Mouse (Mus musculus) heart, embryonic 14.5 days (tissue): ENCODE measurements at regions not wholly inside any gene's neighbourhood (a gene's known extent, or its start where the extent isn't known, plus 50 kb on each side); places are given as distances from the start of the nearest gene placed in this dataset.
"Not testable (repeated sequence)": the region's sequence is repeated elsewhere in the genome, so short reads cannot be mapped to it uniquely, and the experiment has no call there.

ENCODE experiments used
- ATAC-seq: fragments of 200-750 bp; cut with Nextera tagmentation; 2 replicates; pipeline ENCODE4 v1.8.0; 2017; ENCODE audit warnings: low read depth, moderate TSS enrichment; ENCODE audit not compliant: insufficient number of reproducible peaks, insufficient read depth, low FRiP score
- H3K27ac ChIP-seq, 2 experiments: fragments of 200-500 bp in 1 of 2; fragments of 300-500 bp in 1 of 2; sonication (generic) in 1 of 2; replicated peaks in 1 of 2; 2 replicates each; pipeline ENCODE4 v1.5.1; 2012 to 2014; ENCODE audit warnings: low read depth in 2 of 2, low read length in 2 of 2, control low read depth in 1 of 2, mild to moderate bottlenecking in 1 of 2, mixed read lengths in 1 of 2; ENCODE audit not compliant: control insufficient read depth in 1 of 2, insufficient read depth in 1 of 2
- H3K27me3 ChIP-seq: fragments of 300-500 bp; sonication (generic); 2 replicates; pipeline ENCODE4 v1.6.1; 2014; ENCODE audit warnings: mild to moderate bottlenecking, low read length, control low read depth; ENCODE audit not compliant: control insufficient read depth, insufficient read depth
- H3K36me3 ChIP-seq: fragments of 300-500 bp; sonication (generic); 2 replicates; pipeline ENCODE4 v1.6.1; 2014; ENCODE audit warnings: mild to moderate bottlenecking, control low read depth, low read length, mixed read lengths; ENCODE audit not compliant: control insufficient read depth, insufficient read depth
- H3K4me1 ChIP-seq, 2 experiments: fragments of 200-500 bp in 1 of 2; fragments of 300-500 bp in 1 of 2; sonication (generic) in 1 of 2; 2 replicates each; pipeline ENCODE4 v1.6.1; 2012 to 2014; ENCODE audit warnings: low read length in 2 of 2, control low read depth in 1 of 2, mixed read lengths in 1 of 2; ENCODE audit not compliant: control insufficient read depth in 2 of 2, insufficient read depth in 2 of 2
- H3K4me2 ChIP-seq: fragments of 300-500 bp; sonication (generic); 2 replicates; pipeline ENCODE4 v1.6.1; 2014; ENCODE audit warnings: mild to moderate bottlenecking, low read length
- H3K4me3 ChIP-seq, 2 experiments: fragments of 200-500 bp in 1 of 2; fragments of 300-500 bp in 1 of 2; sonication (generic) in 1 of 2; 2 replicates each; pipeline ENCODE4 v1.5.1; 2012 to 2014; ENCODE audit warnings: low read length in 2 of 2, mild to moderate bottlenecking in 2 of 2, control low read depth in 1 of 2, low read depth in 1 of 2, moderate library complexity in 1 of 2; ENCODE audit not compliant: control insufficient read depth in 1 of 2, insufficient read depth in 1 of 2
- H3K9ac ChIP-seq: fragments of 300-500 bp; sonication (generic); 2 replicates; pipeline ENCODE4 v1.6.1; 2014; ENCODE audit warnings: mild to moderate bottlenecking, low read length
- H3K9me3 ChIP-seq: fragments of 300-500 bp; sonication (generic); 2 replicates; pipeline ENCODE4 v1.6.1; 2016; ENCODE audit warnings: low read length, control low read depth; ENCODE audit not compliant: control insufficient read depth
- WGBS: fragments of 180-500 bp; shearing (Covaris S2); extraction: QIAGEN DNeasy Blood & Tissue Kit; methylation state at CpG from one replicate; pipeline ENCODE4 v1.1.7; 2014; 5-methylcytosine and 5-hydroxymethylcytosine counted together

- Histone ChIP-seq H3K4me1 (peaks cover 26 to 29% of the 10 kb centered on the region in 2 experiments), H3K4me3 (no peak overlapping the region), H3K27me3 (peaks cover 3% of the 10 kb centered on the region; the same call in 1 of the 2 replicates), H3K9me3 (no peaks in the 10 kb centered on the region; the same call in 1 of the 2 replicates), H3K36me3 (no peaks in the 10 kb centered on the region), H3K27ac (0 out of 4 replicates have a peak overlapping the region, but pooled peaks of 1 of the 2 experiments have one; percentile 1), H3K9ac (no peak overlapping the region), H3K4me2 (no peak overlapping the region)
- ATAC-seq = 0 out of 2 replicates have a peak, but pooled peaks have one; percentile 25
- WGBS = 43% methylated on average over 8 of the region's 8 CpGs
These were observed 73.7 kb downstream of the Cpn2 start for GRCm38 (mm10) chr16:30193294-30194261.

DNA sequence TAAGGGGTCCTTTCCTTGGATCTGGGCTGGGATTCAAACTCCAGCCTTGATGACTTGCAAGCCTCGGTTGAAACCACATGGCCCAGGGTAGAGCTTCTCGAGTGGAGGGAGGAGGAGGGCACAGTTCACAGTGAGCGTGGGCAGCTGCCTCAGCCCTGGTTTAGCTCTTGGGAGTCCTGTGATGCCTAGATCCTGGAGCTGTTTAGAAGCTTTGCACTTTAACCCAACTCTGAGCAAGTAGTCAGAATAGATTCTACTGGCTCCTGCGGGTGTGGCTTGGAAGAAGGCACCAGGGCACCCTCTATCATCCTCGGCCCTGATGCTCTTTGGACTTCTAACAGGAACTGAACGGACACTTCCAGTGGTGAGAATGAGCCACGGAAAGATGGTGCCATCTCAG, 72.5 kb downstream of the Cpn2 start:
- Histone ChIP-seq H3K36me3 (no peaks in the 10 kb centered on the region), H3K4me2 (no peak overlapping the region), H3K4me1 (peaks cover 22 to 24% of the 10 kb centered on the region in 2 experiments), H3K9ac (no peak overlapping the region), H3K27ac (no peak overlapping the region), H3K9me3 (peaks cover 4% of the 10 kb centered on the region; the same call in 1 of the 2 replicates), H3K4me3 (no peak overlapping the region), H3K27me3 (peaks cover 3% of the 10 kb centered on the region; the same call in 1 of the 2 replicates)
- no peak for ATAC-seq
- WGBS = 75% methylated on average over 7 of the region's 7 CpGs

DNA sequence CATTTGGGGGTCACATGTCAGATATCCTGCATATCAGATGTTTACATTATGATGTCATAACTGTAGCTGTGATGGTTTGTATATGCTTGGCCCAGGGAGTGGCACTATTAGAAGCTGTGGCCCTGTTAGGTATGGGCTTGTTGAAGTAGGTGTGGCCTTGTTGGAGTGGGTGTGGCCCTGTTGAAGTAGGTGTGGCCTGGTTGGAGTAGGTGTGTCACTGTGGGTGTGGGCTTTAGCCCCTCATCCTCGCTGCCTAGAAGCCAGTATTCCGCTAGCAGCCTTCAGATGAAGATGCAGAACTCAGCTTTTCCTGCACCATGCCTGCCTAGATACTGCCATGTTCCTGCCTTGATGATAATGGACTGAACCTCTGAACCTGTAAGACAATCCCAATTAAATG, 71.4 kb downstream of the Cpn2 start:
- H3K27me3 ChIP-seq, H3K27ac ChIP-seq, ATAC-seq, H3K4me3 ChIP-seq, H3K9me3 ChIP-seq, H3K4me2 ChIP-seq, H3K9ac ChIP-seq, H3K36me3 ChIP-seq: not testable (repeated sequence)
- WGBS = 92% methylated on average over 2 of the region's 2 CpGs
- H3K4me1 ChIP-seq = peaks cover 19 to 20% of the 10 kb centered on the region in 2 experiments

- Histone ChIP-seq H3K36me3 (no peaks in the 10 kb centered on the region), H3K9ac (no peak overlapping the region), H3K4me2 (no peak overlapping the region), H3K27me3 (no peaks in the 10 kb centered on the region), H3K4me1 (peaks cover 15 to 16% of the 10 kb centered on the region in 2 experiments), H3K9me3 (peaks cover 4% of the 10 kb centered on the region; the same call in 1 of the 2 replicates), H3K4me3 (no peak overlapping the region), H3K27ac (no peak overlapping the region)
- ATAC-seq = no peak
- 78% methylated on average over 3 of the region's 3 CpGs for WGBS
These were observed 69.9 kb downstream of the Cpn2 start for GRCm38 (mm10) chr16:30197351-30197750.

DNA sequence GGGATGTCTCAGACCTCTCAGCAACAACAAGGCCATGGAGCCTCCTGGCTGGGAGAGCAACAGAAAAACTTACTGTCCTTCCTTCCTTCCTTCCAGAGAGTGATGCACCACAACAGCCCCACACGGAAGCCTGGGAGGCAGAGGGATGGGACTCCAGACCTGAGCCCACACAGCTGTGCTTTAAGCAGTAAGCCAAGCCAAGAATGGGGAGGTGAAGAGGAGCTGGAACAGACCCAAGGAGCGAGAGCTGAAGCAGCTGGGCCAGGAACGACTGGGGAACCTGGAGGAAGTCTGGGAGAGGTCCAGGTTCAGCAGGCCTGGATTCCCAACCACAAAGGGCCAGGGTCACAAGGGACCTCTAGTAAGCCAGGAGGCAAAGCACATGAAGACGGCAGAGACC, 67.5 kb downstream of the Cpn2 start:
- H3K27me3 ChIP-seq = no peaks in the 10 kb centered on the region
- ATAC-seq = no peak
- H3K9ac ChIP-seq = no peak overlapping the region
- H3K4me3 ChIP-seq = no peak overlapping the region
- WGBS = 73% methylated on average over 4 of the region's 4 CpGs
- H3K4me2 ChIP-seq = no peak overlapping the region
- peaks cover 0 to 1% of the 10 kb centered on the region in 2 experiments; a peak in 1 of 4 replicates for H3K4me1 ChIP-seq
- H3K27ac ChIP-seq = no peak overlapping the region
- H3K36me3 ChIP-seq = no peaks in the 10 kb centered on the region
- peaks cover 4% of the 10 kb centered on the region; the same call in 1 of the 2 replicates for H3K9me3 ChIP-seq

GRCm38 (mm10) chr16:30204144-30204543, 63.2 kb downstream of the Cpn2 start:
- Histone ChIP-seq H3K9ac (no peak overlapping the region), H3K27ac (no peak overlapping the region), H3K27me3 (peaks cover 4% of the 10 kb centered on the region; the same call in 1 of the 2 replicates), H3K4me2 (no peak overlapping the region), H3K36me3 (no peaks in the 10 kb centered on the region), H3K9me3 (0 out of 2 replicates have a peak, but pooled peaks cover 3% of the 10 kb centered on the region), H3K4me3 (no peak overlapping the region), H3K4me1 (no peaks in the 10 kb centered on the region)
- ATAC-seq = no peak
- 67% methylated on average over 4 of the region's 4 CpGs for WGBS

- H3K4me3 ChIP-seq = no peak overlapping the region
- no peaks in the 10 kb centered on the region for H3K4me1 ChIP-seq
- H3K9me3 ChIP-seq = 0 out of 2 replicates have a peak, but pooled peaks cover 6% of the 10 kb centered on the region
- peaks cover 4% of the 10 kb centered on the region; the same call in 1 of the 2 replicates for H3K27me3 ChIP-seq
- no peak overlapping the region for H3K4me2 ChIP-seq
- no peak overlapping the region for H3K27ac ChIP-seq
- no peaks in the 10 kb centered on the region for H3K36me3 ChIP-seq
- no peak for ATAC-seq
- no peak overlapping the region for H3K9ac ChIP-seq
- 27% methylated on average over 8 of the region's 8 CpGs for WGBS
These were observed 61.9 kb downstream of the Cpn2 start for GRCm38 (mm10) chr16:30205314-30205815.
